Mouse (Mus musculus) hindbrain, postnatal 0 days (tissue): ENCODE measurements around the gene Drap1. TPM values are rescaled to one million over a fixed set of nuclear protein-coding genes. Genes with fewer than 3 reads are reported as not detected.

Experiments used
- ATAC-seq: fragments of 200-750 bp; cut with Nextera tagmentation; 2 replicates; pipeline ENCODE4 v1.8.0; 2017; ENCODE audit warnings: mild to moderate bottlenecking, moderate TSS enrichment, moderate library complexity
- DNase-seq: peaks from one replicate; pipeline ENCODE4 v3.0.0-alpha.2; 2015; ENCODE audit warnings: low spot score
- H3K27ac ChIP-seq: fragments of 300-500 bp; sonication (generic); 2 replicates; pipeline ENCODE4 v1.5.1; 2014; ENCODE audit warnings: mild to moderate bottlenecking
- H3K27me3 ChIP-seq: fragments of 300-500 bp; sonication (generic); 2 replicates; pipeline ENCODE4 v1.6.1; 2014; ENCODE audit warnings: low read length, mixed read lengths; ENCODE audit not compliant: insufficient read depth
- H3K36me3 ChIP-seq: fragments of 300-500 bp; sonication (generic); 2 replicates; pipeline ENCODE4 v1.6.1; 2014; ENCODE audit warnings: low read length, mixed read lengths; ENCODE audit not compliant: insufficient read depth
- H3K4me1 ChIP-seq: fragments of 300-500 bp; sonication (generic); 2 replicates; pipeline ENCODE4 v1.6.1; 2014; ENCODE audit warnings: antibody characterized with exemption, low read length, mixed read lengths; ENCODE audit not compliant: insufficient read depth
- H3K4me2 ChIP-seq: fragments of 300-500 bp; sonication (generic); 2 replicates; pipeline ENCODE4 v1.6.1; 2014; ENCODE audit warnings: low read depth, mild to moderate bottlenecking, low read length, moderate library complexity, mixed read lengths
- H3K4me3 ChIP-seq: fragments of 300-500 bp; sonication (generic); 2 replicates; pipeline ENCODE4 v1.5.1; 2014; ENCODE audit warnings: low read length
- H3K9ac ChIP-seq: fragments of 300-500 bp; sonication (generic); replicated peaks from 2 replicates; pipeline ENCODE4 v1.6.1; 2014; ENCODE audit warnings: mild to moderate bottlenecking, low read length, moderate library complexity, mixed read lengths
- H3K9me3 ChIP-seq: fragments of 300-500 bp; sonication (generic); 2 replicates; pipeline ENCODE4 v1.6.1; 2016; ENCODE audit warnings: low read length, mixed read lengths
- CTCF ChIP-seq: IDR thresholded peaks from 2 replicates; pipeline ENCODE4 v1.5.1; 2016; ENCODE audit warnings: antibody characterized with exemption, control low read depth, low read depth
- WGBS: fragments of 180-500 bp; shearing (Covaris S2); extraction: QIAGEN DNeasy Blood & Tissue Kit; methylation state at CpG from one replicate; pipeline ENCODE4 v1.1.7; 2014; 5-methylcytosine and 5-hydroxymethylcytosine counted together
- polyA plus RNA-seq: library from polyadenylated mRNA; unstranded; fragments of >200 nt; fragmentation: Nextera tagmentation; extraction: Ambion mirVana; gene quantifications from 2 replicates; pipeline ENCODE4 v1.2.1, GENCODE M21; 2015
- total RNA-seq: library from RNA; depleted of rRNA; stranded (reverse); fragments of >200 nt; gene quantifications from 2 replicates; pipeline ENCODE4 v1.2.3, GENCODE M21; 2014; rRNA removed

Drap1 gene
- total RNA-seq: 111 and 123 TPM in 2 replicates
- polyA plus RNA-seq: 331 and 338 TPM in 2 replicates

DNA sequence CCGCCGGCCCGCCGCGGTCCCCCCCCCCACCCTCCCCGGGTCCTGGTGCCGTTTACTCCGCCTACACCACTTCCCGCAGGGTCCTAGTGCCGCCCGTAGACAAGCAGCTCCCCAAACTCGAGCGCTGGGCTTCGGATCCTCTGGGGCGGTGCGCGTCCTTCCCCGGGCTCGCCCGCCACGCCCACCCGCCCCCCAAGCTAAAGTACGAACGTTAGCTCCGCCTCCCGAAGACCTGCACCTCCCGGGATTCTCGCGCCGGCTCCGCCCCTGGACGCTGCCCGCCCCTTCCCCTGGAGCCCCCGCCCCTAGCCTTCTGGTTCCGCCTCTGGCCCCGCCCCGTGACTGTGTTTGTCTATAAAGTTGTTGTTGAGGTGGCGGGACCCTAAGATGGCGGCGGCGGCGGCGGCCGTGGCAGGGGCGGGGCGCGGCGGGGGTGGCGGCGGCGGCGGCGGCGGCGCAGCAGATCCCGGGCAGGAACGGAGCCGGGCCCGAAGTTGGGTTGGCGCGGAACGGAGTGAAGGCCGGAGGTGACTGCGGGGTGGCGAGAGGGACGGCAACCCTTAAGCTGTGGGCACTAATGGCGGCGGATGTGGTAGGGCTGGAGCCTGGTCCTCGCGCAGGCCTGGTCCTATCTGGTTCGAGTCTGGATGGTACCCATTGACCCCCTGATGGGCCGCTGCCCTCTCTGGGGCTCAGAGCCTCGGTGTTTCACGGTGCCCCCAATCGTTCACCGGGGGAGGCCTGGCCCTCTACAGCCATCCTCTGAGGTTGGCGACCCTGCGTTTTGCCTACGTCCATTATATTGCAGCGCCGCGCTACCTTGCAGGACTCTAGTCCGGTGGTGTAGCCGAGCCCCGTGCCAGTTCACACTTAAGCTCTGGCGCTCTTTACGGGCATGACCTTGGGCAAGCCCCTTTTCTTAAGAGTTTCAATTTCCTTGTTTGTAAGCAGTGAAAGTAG, at the start of gene Drap1, which contains the start of gene AI837181:
Gene Drap1, minus strand, starts transcription at position 198 of the 960 bp plus-strand sequence.
Gene AI837181, plus strand, starts transcription at position 363 of the 960 bp plus-strand sequence.
- peak within 1 kb of the TSS; percentile 90 for H3K4me2 ChIP-seq
- H3K27me3 ChIP-seq: no peaks in the 10 kb centered on the region
- H3K4me1 ChIP-seq: peaks cover 24% of the 10 kb centered on the region
- ATAC-seq (peak; percentile 93), DNase-seq (peak; percentile 98)
- peak within 1 kb of the TSS; percentile 94 for H3K9ac ChIP-seq
- no peak for TF ChIP-seq CTCF
- peak within 1 kb of the TSS; percentile 92 for H3K27ac ChIP-seq
- H3K36me3 ChIP-seq: peaks cover 5% of the 10 kb centered on the region; the same call in 1 of the 2 replicates
- under 1% methylated on average over 70 of the region's 87 CpGs for WGBS
- no peaks in the 10 kb centered on the region for H3K9me3 ChIP-seq
- peak within 1 kb of the TSS; percentile 90 for H3K4me3 ChIP-seq

DNA sequence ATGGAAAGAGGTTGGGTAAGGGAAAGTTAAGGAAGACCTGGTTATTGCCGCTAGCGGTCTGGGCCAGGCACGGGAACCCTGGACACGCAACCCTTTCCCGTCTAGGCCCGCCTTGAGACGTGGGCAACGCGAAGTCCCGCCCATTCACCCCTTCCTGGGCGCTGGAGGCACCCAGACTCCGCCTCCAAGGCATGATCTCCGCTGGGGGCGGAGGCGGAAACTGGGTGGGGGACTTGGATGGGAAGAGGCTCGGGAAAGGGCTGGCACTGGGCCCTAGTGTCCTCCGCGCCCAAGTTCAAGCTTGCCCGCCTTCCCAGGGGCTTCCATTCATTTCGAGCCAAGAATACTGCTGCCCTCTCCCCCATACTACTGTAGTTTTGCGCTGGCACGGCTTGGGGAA, 48.9 kb upstream of the Drap1 start, which contains the start of gene Efemp2:
Gene Efemp2, plus strand, starts transcription at position 235 of the 400 bp plus-strand sequence.
- Histone ChIP-seq H3K4me1 (peaks cover 7% of the 10 kb centered on the region), H3K4me3 (peak within 1 kb of the TSS; percentile 57), H3K27me3 (no peaks in the 10 kb centered on the region), H3K27ac (peak within 1 kb of the TSS; percentile 72), H3K9me3 (no peaks in the 10 kb centered on the region), H3K36me3 (no peaks in the 10 kb centered on the region; the same call in 1 of the 2 replicates), H3K9ac (peak within 1 kb of the TSS; percentile 78), H3K4me2 (peak within 1 kb of the TSS; percentile 97)
- ATAC-seq (peak; percentile 76), DNase-seq (peak; percentile 81)
- 2% methylated on average over 22 of the region's 22 CpGs for WGBS
- TF ChIP-seq CTCF: no peak

GRCm38 (mm10) chr19:5472857-5473256, 48.1 kb upstream of the Drap1 start:
- H3K4me2 ChIP-seq: no peak overlapping the region
- DNase-seq: no peak

DNA sequence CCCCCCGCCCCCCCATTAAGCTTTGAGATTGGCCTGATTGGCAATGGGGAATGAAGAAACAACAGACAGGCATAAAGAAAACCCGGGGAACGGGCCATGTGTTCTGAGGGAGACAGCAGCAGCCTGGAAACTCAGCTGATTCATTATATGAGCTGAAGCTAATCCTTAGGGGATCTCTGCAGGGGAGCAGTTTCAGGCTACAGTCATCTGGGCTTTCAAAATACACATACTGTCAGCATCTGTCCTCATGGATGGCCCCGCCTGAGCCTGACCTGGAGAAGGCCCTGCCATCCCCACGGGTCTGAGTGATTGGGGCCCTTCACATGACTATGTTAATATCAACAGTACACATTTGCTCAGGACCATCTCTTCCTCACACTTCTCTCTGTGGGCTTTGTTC, 47.1 kb upstream of the Drap1 start:
- Histone ChIP-seq H3K9ac (no peak overlapping the region), H3K27me3 (no peaks in the 10 kb centered on the region), H3K4me3 (no peak overlapping the region), H3K9me3 (no peaks in the 10 kb centered on the region), H3K27ac (no peak overlapping the region), H3K4me1 (peaks cover 7% of the 10 kb centered on the region), H3K4me2 (no peak overlapping the region), H3K36me3 (peaks cover 9% of the 10 kb centered on the region; the same call in 1 of the 2 replicates)
- no peak for ATAC-seq
- 33% methylated on average over 5 of the region's 5 CpGs for WGBS
- DNase-seq: no peak
- no peak for TF ChIP-seq CTCF

More at GRCm38 (mm10) chr19:5472857-5473256, 48.1 kb upstream of the Drap1 start:
- no peak overlapping the region for H3K9ac ChIP-seq
- no peaks in the 10 kb centered on the region for H3K27me3 ChIP-seq
- 82% methylated on average over 3 of the region's 3 CpGs for WGBS
- no peaks in the 10 kb centered on the region for H3K9me3 ChIP-seq
- no peak overlapping the region for H3K4me3 ChIP-seq
- no peak overlapping the region for H3K27ac ChIP-seq
- TF ChIP-seq CTCF: peak; percentile 33
- H3K4me1 ChIP-seq: peaks cover 7% of the 10 kb centered on the region
- ATAC-seq: no peak
- H3K36me3 ChIP-seq: no peaks in the 10 kb centered on the region

- Histone ChIP-seq H3K27me3 (no peaks in the 10 kb centered on the region), H3K4me1 (no peaks in the 10 kb centered on the region), H3K4me2 (no peak within 1 kb of the TSS), H3K36me3 (peaks cover 27% of the 10 kb centered on the region), H3K9ac (no peak within 1 kb of the TSS), H3K9me3 (no peaks in the 10 kb centered on the region), H3K27ac (no peak within 1 kb of the TSS), H3K4me3 (no peak within 1 kb of the TSS)
- ATAC-seq (no peak), DNase-seq (no peak)
- WGBS: 57% methylated on average over 5 of the region's 5 CpGs
- TF ChIP-seq CTCF: no peak
Measured at GRCm38 (mm10) chr19:5468374-5468773, 43.6 kb upstream of the Drap1 start, which contains the start of gene Ctsw. Gene Ctsw (minus strand): TSS chr19:5468507.

DNA sequence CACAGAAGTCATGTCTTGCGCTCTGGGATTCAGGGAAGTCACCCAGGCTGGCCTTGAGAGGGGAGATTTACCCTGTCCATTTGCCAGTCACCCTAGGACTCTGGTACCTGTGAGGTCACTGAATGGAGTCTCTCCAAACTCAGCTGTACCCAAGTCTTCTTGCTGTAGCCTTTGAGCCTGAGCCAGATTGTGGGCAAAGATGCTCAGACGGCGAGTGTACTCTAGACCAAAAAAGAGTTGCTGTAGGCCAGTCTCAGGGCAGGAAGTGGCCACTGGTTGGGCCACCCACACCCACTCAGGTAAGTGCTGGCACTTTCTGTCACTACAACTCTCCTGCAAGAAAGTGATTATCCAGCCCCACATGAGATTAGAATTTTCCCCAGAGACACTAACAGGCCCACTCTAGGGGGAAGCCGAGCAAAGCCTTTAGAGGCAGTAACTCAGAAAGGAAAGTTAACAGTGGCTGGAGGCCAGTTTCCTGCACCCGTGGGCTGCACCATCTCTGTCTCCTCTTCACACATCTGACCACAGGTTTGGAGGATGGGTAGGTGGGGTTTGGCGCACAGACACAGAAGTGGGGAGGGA, 42.2 kb upstream of the Drap1 start:
- 91% methylated on average over 6 of the region's 6 CpGs for WGBS
- Histone ChIP-seq H3K4me1 (no peaks in the 10 kb centered on the region), H3K27ac (no peak overlapping the region), H3K9me3 (no peaks in the 10 kb centered on the region), H3K36me3 (peaks cover 35% of the 10 kb centered on the region), H3K4me2 (no peak overlapping the region), H3K27me3 (no peaks in the 10 kb centered on the region), H3K4me3 (no peak overlapping the region), H3K9ac (no peak overlapping the region)
- no peak for ATAC-seq
- DNase-seq: no peak
- TF ChIP-seq CTCF: no peak
